Mouse (Mus musculus) spleen, adult 2 months (tissue): ENCODE measurements around the gene Ccdc157.

ENCODE experiments used
- CTCF ChIP-seq: fragments of 200-500 bp; IDR thresholded peaks from 2 replicates; pipeline ENCODE4 v1.5.1; 2011; ENCODE audit warnings: mild to moderate bottlenecking, inconsistent platforms; ENCODE audit not compliant: insufficient read depth, insufficient read length, insufficient replicate concordance; ENCODE audit errors: extremely low read depth
- POLR2A ChIP-seq: fragments of 200-500 bp; IDR thresholded peaks from 2 replicates; pipeline ENCODE4 v1.6.1; 2011; ENCODE audit warnings: low read depth, low read length, inconsistent platforms

GRCm38 (mm10) chr11:4122226-4122625 is 37.9 kb downstream of the Ccdc157 start:
- TF ChIP-seq CTCF (no peak), POLR2A (no peak)
